Mouse (Mus musculus): ENCODE results near the gene Il1rap. TPM values are rescaled to one million over a fixed set of nuclear protein-coding genes. Genes with fewer than 3 reads are reported as not detected.

Il1rap gene
- polyA plus RNA-seq, 1 experiment = 0.02 TPM

GRCm38 (mm10) chr16:26647036-26647435 lies 65.5 kb downstream of the Il1rap start:
- H3K4me1 ChIP-seq (ENCODE audit: control insufficient read depth) = no peaks in the 10 kb centered on the region
- H3K36me3 ChIP-seq (ENCODE audit: control insufficient read depth) = no peaks in the 10 kb centered on the region
- H3K27me3 ChIP-seq (ENCODE audit: control insufficient read depth) = no peaks in the 10 kb centered on the region
- TF ChIP-seq GATA1 (IDR thresholded peaks at IDR 0.05; ENCODE audit: low read length) (no peak), TAL1 (IDR thresholded peaks at IDR 0.05; ENCODE audit: low read length) (no peak)
- no peaks in the 10 kb centered on the region for H3K9me3 ChIP-seq (ENCODE audit: control insufficient read depth, low read length)
- H3K4me3 ChIP-seq (replicated peaks) = no peak overlapping the region

- H3K27me3 ChIP-seq (ENCODE audit: control insufficient read depth) = no peaks in the 10 kb centered on the region
- no peaks in the 10 kb centered on the region for H3K9me3 ChIP-seq (ENCODE audit: control insufficient read depth, low read length)
- no peak for TF ChIP-seq TAL1 (IDR thresholded peaks at IDR 0.05; ENCODE audit: low read length)
- no peaks in the 10 kb centered on the region for H3K4me1 ChIP-seq (ENCODE audit: control insufficient read depth)
- H3K36me3 ChIP-seq (ENCODE audit: control insufficient read depth) = no peaks in the 10 kb centered on the region
- no peak overlapping the region for H3K4me3 ChIP-seq (replicated peaks)
These were observed 81.4 kb downstream of the Il1rap start for GRCm38 (mm10) chr16:26662722-26663436.

GRCm38 (mm10) chr16:26666401-26666800 lies 84.9 kb downstream of the Il1rap start:
- Histone ChIP-seq H3K36me3 (ENCODE audit: control insufficient read depth) (no peaks in the 10 kb centered on the region), H3K27me3 (ENCODE audit: control insufficient read depth) (no peaks in the 10 kb centered on the region), H3K4me1 (ENCODE audit: control insufficient read depth) (no peaks in the 10 kb centered on the region), H3K4me3 (replicated peaks) (no peak overlapping the region), H3K9me3 (ENCODE audit: control insufficient read depth, low read length) (no peaks in the 10 kb centered on the region)
- TF ChIP-seq GATA1 (IDR thresholded peaks at IDR 0.05; ENCODE audit: low read length) (no peak), TAL1 (IDR thresholded peaks at IDR 0.05; ENCODE audit: low read length) (no peak)

GRCm38 (mm10) chr16:26669081-26669480 lies 87.6 kb downstream of the Il1rap start:
- Histone ChIP-seq H3K4me3 (replicated peaks) (no peak overlapping the region), H3K9me3 (ENCODE audit: control insufficient read depth, low read length) (no peaks in the 10 kb centered on the region), H3K36me3 (ENCODE audit: control insufficient read depth) (no peaks in the 10 kb centered on the region), H3K27me3 (ENCODE audit: control insufficient read depth) (no peaks in the 10 kb centered on the region), H3K4me1 (ENCODE audit: control insufficient read depth) (no peaks in the 10 kb centered on the region)
- no peak for TF ChIP-seq TAL1 (IDR thresholded peaks at IDR 0.05; ENCODE audit: low read length)
- TF ChIP-seq GATA1 (IDR thresholded peaks at IDR 0.05; ENCODE audit: low read length) = no peak

DNA sequence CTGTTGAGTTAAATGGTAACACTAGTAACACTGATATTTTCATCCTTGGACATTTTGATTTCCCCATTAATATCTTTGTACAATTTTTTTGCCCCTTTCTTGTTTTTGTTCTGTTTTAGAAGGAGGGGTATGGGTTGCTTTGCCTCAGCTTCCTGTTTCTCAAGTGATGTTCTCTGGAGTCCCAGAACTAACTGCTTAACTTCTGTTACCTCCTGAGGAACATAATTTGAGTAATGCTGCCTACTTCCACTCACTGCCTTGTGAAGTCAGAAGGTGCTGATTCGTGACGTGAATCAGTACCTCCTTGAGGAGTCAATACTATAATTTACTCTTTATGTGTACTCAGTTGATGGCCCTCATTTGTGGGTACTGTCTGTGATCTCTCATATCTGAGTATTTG lies 98.9 kb downstream of the Il1rap start:
- H3K4me3 ChIP-seq (replicated peaks) = no peak overlapping the region
- H3K27me3 ChIP-seq (ENCODE audit: control insufficient read depth) = no peaks in the 10 kb centered on the region
- no peaks in the 10 kb centered on the region for H3K4me1 ChIP-seq (ENCODE audit: control insufficient read depth)
- no peaks in the 10 kb centered on the region for H3K9me3 ChIP-seq (ENCODE audit: control insufficient read depth, low read length)
- no peaks in the 10 kb centered on the region for H3K36me3 ChIP-seq (ENCODE audit: control insufficient read depth)
- TF ChIP-seq GATA1 (IDR thresholded peaks at IDR 0.05; ENCODE audit: low read length) (no peak), TAL1 (IDR thresholded peaks at IDR 0.05; ENCODE audit: low read length) (no peak)

GRCm38 (mm10) chr16:26689771-26690170 lies 108.3 kb downstream of the Il1rap start:
- Histone ChIP-seq H3K27me3 (ENCODE audit: control insufficient read depth) (no peaks in the 10 kb centered on the region), H3K36me3 (ENCODE audit: control insufficient read depth) (no peaks in the 10 kb centered on the region), H3K4me1 (ENCODE audit: control insufficient read depth) (no peaks in the 10 kb centered on the region), H3K9me3 (ENCODE audit: control insufficient read depth, low read length) (no peaks in the 10 kb centered on the region), H3K4me3 (replicated peaks) (no peak overlapping the region)
- TF ChIP-seq GATA1 (IDR thresholded peaks at IDR 0.05; ENCODE audit: low read length) = no peak
- no peak for TF ChIP-seq TAL1 (IDR thresholded peaks at IDR 0.05; ENCODE audit: low read length)

GRCm38 (mm10) chr16:26691294-26691693 lies 109.8 kb downstream of the Il1rap start:
- Histone ChIP-seq H3K36me3 (ENCODE audit: control insufficient read depth) (no peaks in the 10 kb centered on the region), H3K9me3 (ENCODE audit: control insufficient read depth, low read length) (no peaks in the 10 kb centered on the region), H3K4me1 (ENCODE audit: control insufficient read depth) (no peaks in the 10 kb centered on the region), H3K27me3 (ENCODE audit: control insufficient read depth) (no peaks in the 10 kb centered on the region), H3K4me3 (replicated peaks) (no peak overlapping the region)
- TF ChIP-seq GATA1 (IDR thresholded peaks at IDR 0.05; ENCODE audit: low read length) (no peak), TAL1 (IDR thresholded peaks at IDR 0.05; ENCODE audit: low read length) (no peak)

GRCm38 (mm10) chr16:26698076-26698475 lies 116.6 kb downstream of the Il1rap start:
- H3K36me3 ChIP-seq (ENCODE audit: control insufficient read depth) = no peaks in the 10 kb centered on the region
- H3K4me3 ChIP-seq (replicated peaks) = no peak overlapping the region
- H3K27me3 ChIP-seq (ENCODE audit: control insufficient read depth) = no peaks in the 10 kb centered on the region
- no peaks in the 10 kb centered on the region for H3K9me3 ChIP-seq (ENCODE audit: control insufficient read depth, low read length)
- H3K4me1 ChIP-seq (ENCODE audit: control insufficient read depth) = no peaks in the 10 kb centered on the region
- no peak for TF ChIP-seq GATA1 (IDR thresholded peaks at IDR 0.05; ENCODE audit: low read length)
- no peak for TF ChIP-seq TAL1 (IDR thresholded peaks at IDR 0.05; ENCODE audit: low read length)

DNA sequence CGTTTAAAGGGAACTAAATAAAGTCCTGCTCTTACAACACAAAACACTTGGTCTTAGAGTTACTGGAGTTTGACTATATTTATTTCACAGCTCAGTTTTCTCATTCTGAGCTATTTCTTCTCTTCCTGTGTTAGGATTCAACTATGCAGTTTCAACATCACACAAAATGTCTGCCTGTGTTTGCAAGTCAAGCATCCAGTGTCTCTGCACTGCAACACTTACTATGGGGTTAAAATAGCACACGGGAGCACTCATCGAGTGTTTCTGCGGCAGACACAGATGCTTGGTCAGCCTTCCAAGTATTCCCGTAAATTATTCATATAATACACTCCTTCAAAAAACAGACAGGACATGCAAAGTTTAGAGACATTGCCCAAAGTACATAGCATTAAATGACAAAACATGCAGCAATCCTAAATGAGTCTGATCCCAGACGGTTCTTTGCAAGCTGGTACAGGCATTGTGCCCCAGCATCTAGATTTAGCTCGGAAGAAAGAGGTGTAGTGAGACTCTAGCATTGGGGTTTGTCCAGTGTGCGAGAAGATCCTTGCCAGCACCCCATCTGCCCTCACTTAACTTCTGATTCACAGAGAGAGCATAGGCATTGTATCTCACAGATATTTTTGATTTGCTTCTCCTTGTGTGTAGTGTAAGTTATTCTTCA lies 119.1 kb downstream of the Il1rap start:
- TF ChIP-seq GATA1 (IDR thresholded peaks at IDR 0.05; ENCODE audit: low read length) = no peak
- TF ChIP-seq TAL1 (IDR thresholded peaks at IDR 0.05; ENCODE audit: low read length) = no peak
- no peaks in the 10 kb centered on the region for H3K36me3 ChIP-seq (ENCODE audit: control insufficient read depth)
- H3K9me3 ChIP-seq (ENCODE audit: control insufficient read depth, low read length) = no peaks in the 10 kb centered on the region
- H3K4me3 ChIP-seq (replicated peaks) = no peak overlapping the region
- no peaks in the 10 kb centered on the region for H3K4me1 ChIP-seq (ENCODE audit: control insufficient read depth)
- H3K27me3 ChIP-seq (ENCODE audit: control insufficient read depth) = no peaks in the 10 kb centered on the region
